Mouse (Mus musculus): ENCODE data around the gene Tardbp.

Tardbp gene

GRCm38 (mm10) chr4:148638302-148638701 is 11.5 kb upstream of the Tardbp start:
- DNase-seq (ENCODE audit: low spot score), result no peak

GRCm38 (mm10) chr4:148635309-148635708 is 8.5 kb upstream of the Tardbp start:
- DNase-seq (ENCODE audit: low spot score), result no peak

- no peak for DNase-seq (ENCODE audit: low spot score)
These were observed 6.7 kb upstream of the Tardbp start for GRCm38 (mm10) chr4:148633395-148634061.

- no peak for DNase-seq (ENCODE audit: low spot score)
These were observed 5.3 kb upstream of the Tardbp start for GRCm38 (mm10) chr4:148632013-148632692.

- DNase-seq (ENCODE audit: low spot score), result no peak
These were observed 427 bp upstream of the Tardbp start for GRCm38 (mm10) chr4:148627246-148627645.

- no peak for DNase-seq (ENCODE audit: low spot score)
These were observed 830 bp downstream of the Tardbp start for GRCm38 (mm10) chr4:148625756-148626622.

- no peak for DNase-seq (ENCODE audit: low spot score)
These were observed 1.8 kb downstream of the Tardbp start for GRCm38 (mm10) chr4:148625010-148625409.

- DNase-seq (ENCODE audit: low spot score), result no peak
These were observed 3.2 kb downstream of the Tardbp start for GRCm38 (mm10) chr4:148623609-148624008.

- no peak for DNase-seq (ENCODE audit: low spot score)
These were observed 4.3 kb downstream of the Tardbp start for GRCm38 (mm10) chr4:148622485-148622884.

- no peak for DNase-seq (ENCODE audit: low spot score)
These were observed 6.1 kb downstream of the Tardbp start for GRCm38 (mm10) chr4:148620718-148621117.

GRCm38 (mm10) chr4:148619805-148620204 is 7.0 kb downstream of the Tardbp start:
- DNase-seq (ENCODE audit: low spot score), result no peak

- DNase-seq (ENCODE audit: low spot score), result no peak
These were observed 13.1 kb downstream of the Tardbp start for GRCm38 (mm10) chr4:148613738-148614137.

- no peak for DNase-seq (ENCODE audit: low spot score)
These were observed 14.3 kb downstream of the Tardbp start for GRCm38 (mm10) chr4:148612557-148612956.

GRCm38 (mm10) chr4:148610631-148611364 is 16.0 kb downstream of the Tardbp start:
- no peak for DNase-seq (ENCODE audit: low spot score)

GRCm38 (mm10) chr4:148609805-148610204 is 17.0 kb downstream of the Tardbp start:
- no peak for DNase-seq (ENCODE audit: low spot score)

GRCm38 (mm10) chr4:148607758-148608157 is 19.1 kb downstream of the Tardbp start:
- no peak for DNase-seq (ENCODE audit: low spot score)

GRCm38 (mm10) chr4:148604541-148605165 is 22.2 kb downstream of the Tardbp start:
- DNase-seq (ENCODE audit: low spot score), result no peak

- no peak for DNase-seq (ENCODE audit: low spot score)
These were observed 22.7 kb downstream of the Tardbp start for GRCm38 (mm10) chr4:148604141-148604540.

GRCm38 (mm10) chr4:148603376-148604139 is 23.3 kb downstream of the Tardbp start:
- no peak for DNase-seq (ENCODE audit: low spot score)

- DNase-seq (ENCODE audit: low spot score), result no peak
These were observed 24.3 kb downstream of the Tardbp start, which contains the start of gene Masp2 for GRCm38 (mm10) chr4:148602357-148603120. TSS of gene Masp2 (plus strand) at chr4:148602554.
